Mouse (Mus musculus) liver, adult 10 weeks (tissue): ENCODE data around the gene Klra5. TPM values are rescaled to one million over a fixed set of nuclear protein-coding genes. Genes with fewer than 3 reads are reported as not detected.

Experiments used
- polyA plus RNA-seq: library from polyadenylated mRNA; stranded (reverse); fragments of 350-450 nt; fragmentation: Illumina TruSeq; extraction: RNeasy Lipid Tissue Mini Kit (QIAGEN cat#74804); gene quantifications from one replicate; pipeline ENCODE4 v1.2.3, GENCODE M21; 2014; ENCODE audit warnings: low read depth, low replicate concordance

Gene Klra5
- polyA plus RNA-seq: not detected

GRCm38 (mm10) chr6:129917476-129917946 lies at the start of gene Klra5:
Gene Klra5, minus strand, starts transcription at chr6:129917650.

DNA sequence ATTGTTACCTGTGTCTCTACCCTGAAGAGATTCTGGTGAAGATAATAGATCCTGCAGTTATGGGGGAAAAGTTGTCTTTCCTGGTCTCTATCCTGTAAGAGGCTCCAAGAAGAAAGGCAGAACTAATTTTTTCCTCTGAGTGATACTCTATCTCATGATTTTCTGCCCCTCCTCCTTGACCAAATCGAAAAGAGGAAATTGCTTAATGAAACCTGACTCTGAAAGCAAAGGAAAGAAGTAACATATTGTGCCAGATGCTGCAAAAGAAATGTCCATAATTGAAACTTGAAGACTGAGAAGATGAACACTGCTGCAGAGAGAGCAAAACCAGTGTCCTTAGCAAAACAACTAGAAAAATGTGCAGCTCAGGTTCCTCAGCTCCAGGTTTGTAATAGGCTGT lies 40.9 kb downstream of the Klra5 start, which contains the start of gene Klra17:
Klra17 (minus strand) TSS at position 124 of the 400 bp plus-strand sequence.

GRCm38 (mm10) chr6:129862349-129862748 lies 55.1 kb downstream of the Klra5 start, which contains the start of gene Gm17631:
Gene Gm17631, plus strand, starts transcription at chr6:129862649.

Other genes with a start within 250 kb of the Klra5 start
- gene Klrc1, start 238.7 kb downstream of the Klra5 start, polyA plus RNA-seq: 0.90 TPM
- gene Klri1, start 200.5 kb downstream of the Klra5 start, polyA plus RNA-seq: not detected
- 0.19 TPM for gene Klri2, start 177.2 kb downstream of the Klra5 start, polyA plus RNA-seq
- gene Gm156, start 133.4 kb downstream of the Klra5 start, polyA plus RNA-seq: not detected
- not detected for gene Gm17631, start 55.0 kb downstream of the Klra5 start, polyA plus RNA-seq
- gene Klra17, start 41.0 kb downstream of the Klra5 start, polyA plus RNA-seq: not detected
- not detected for gene Klra6, start 109.3 kb upstream of the Klra5 start, polyA plus RNA-seq
- gene Klra4, start 149.6 kb upstream of the Klra5 start, polyA plus RNA-seq: not detected
- gene Klra8, start 212.2 kb upstream of the Klra5 start, polyA plus RNA-seq: not detected